ENCODE assay signal across 14 mouse cellular contexts in the genomic region with DNA sequence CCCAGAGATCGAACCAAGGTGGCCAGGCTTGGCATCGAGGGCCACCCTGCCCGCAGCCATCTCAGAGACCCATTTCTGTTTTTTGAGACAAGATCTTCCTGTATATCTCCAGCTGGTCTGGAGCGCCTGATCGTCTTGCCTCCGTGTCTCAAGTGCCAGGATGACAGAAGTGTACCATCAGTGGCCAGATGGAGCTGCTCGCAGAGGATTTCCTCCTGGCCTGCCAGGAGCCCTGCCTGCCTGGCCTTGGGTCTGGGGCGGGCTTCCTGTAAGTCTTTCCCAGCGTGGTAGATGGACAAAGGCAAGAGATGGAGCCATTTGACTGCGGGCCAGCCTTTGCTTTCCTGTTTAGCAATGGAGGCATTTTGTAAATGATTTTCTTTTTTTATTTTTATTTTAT. TPM values are rescaled to one million over a fixed set of nuclear protein-coding genes. Genes with fewer than 3 reads are reported as not detected.
DNase-seq lines count a peak whose midpoint lies in the region; ATAC-seq and TF ChIP-seq lines count a peak whose summit lies in the region.
"Had no signal": no experiment of that assay in that cellular context is flagged by ENCODE, and none has a peak within 500 bp of the region (broad histone marks: within the 10 kb centered on the region; RNA-seq: fewer than 3 reads in every experiment).

No protein-coding gene starts in this region.

- H3K36me3 ChIP-seq in kidney, adult 2 months (ENCODE audit: control insufficient read depth, insufficient read depth, low read length), result no peaks in the 10 kb centered on the region
- H3K36me3 ChIP-seq in lung, postnatal 0 days (ENCODE audit: insufficient read depth, low read length), result no peaks in the 10 kb centered on the region
- H3K36me3 ChIP-seq: liver, embryonic 12.5 days had no signal

- no peaks in the 10 kb centered on the region for H3K27me3 ChIP-seq in kidney, adult 2 months (replicated peaks; ENCODE audit: control insufficient read depth, insufficient read depth, low read length)
- H3K27me3 ChIP-seq in cerebellum, adult 2 months (ENCODE audit: control insufficient read depth, insufficient read depth, low read length), result no peaks in the 10 kb centered on the region
- H3K27me3 ChIP-seq in lung, postnatal 0 days (replicated peaks; ENCODE audit: insufficient read depth, low read length), result no peaks in the 10 kb centered on the region
- H3K27me3 ChIP-seq: CH12.LX; liver, embryonic 12.5 days had no signal

- WGBS in kidney, adult 2 months, result 81% methylated on average over 10 of the region's 10 CpGs
- WGBS in cerebellum, adult 2 months, result 4% methylated on average over 10 of the region's 10 CpGs
- 60% methylated on average over 10 of the region's 10 CpGs for WGBS in lung, postnatal 0 days

- no peak for TF ChIP-seq EP300 in lung, postnatal 0 days (IDR thresholded peaks at IDR 0.05)

- no peaks in the 10 kb centered on the region for H3K4me1 ChIP-seq in kidney, adult 2 months (ENCODE audit: control insufficient read depth, insufficient read depth, low read length)
- peaks cover 36% of the 10 kb centered on the region for H3K4me1 ChIP-seq in cerebellum, adult 2 months (ENCODE audit: control insufficient read depth, insufficient read depth, low read length)
- no peaks in the 10 kb centered on the region; the same call in 1 of the 2 replicates for H3K4me1 ChIP-seq in lung, postnatal 0 days (ENCODE audit: insufficient read depth, low read depth, low read length)

- no peak overlapping the region for H3K9ac ChIP-seq in lung, postnatal 0 days (replicated peaks; ENCODE audit: low read depth)
- H3K9ac ChIP-seq: liver, embryonic 12.5 days had no signal

- no peak for TF ChIP-seq CTCF in kidney, adult 2 months (conservative IDR thresholded peaks at IDR 0.05; ENCODE audit: insufficient read depth, insufficient read length, low read depth, low read length)
- TF ChIP-seq CTCF in cerebellum, adult 2 months (IDR thresholded peaks at IDR 0.05; ENCODE audit: borderline replicate concordance, insufficient read depth, low read depth, low read length), result no peak
- TF ChIP-seq CTCF in lung, postnatal 0 days (IDR thresholded peaks at IDR 0.05), result no peak

- no peak overlapping the region for H3K27ac ChIP-seq in kidney, adult 2 months (ENCODE audit: insufficient read depth, low read depth, low read length)
- peak overlapping the region; percentile 65 for H3K27ac ChIP-seq in cerebellum, adult 2 months (ENCODE audit: insufficient read depth, low read length)
- H3K27ac ChIP-seq in lung, postnatal 0 days (ENCODE audit: low read length), result no peak overlapping the region
- H3K27ac ChIP-seq: layer of hippocampus, adult 2 months; liver, embryonic 12.5 days had no signal

- H3K4me2 ChIP-seq in lung, postnatal 0 days (replicated peaks; ENCODE audit: low read depth, low read length), result no peak overlapping the region
- H3K4me2 ChIP-seq: liver, embryonic 12.5 days had no signal

- DNase-seq in kidney, adult 2 months, result peak; percentile 33
- no peak for DNase-seq in kidney, adult 9 months
- DNase-seq in brain, adult 2 months (ENCODE audit: low read depth, low spot score), result peak; percentile 98
- peak; percentile 93 to 97 for DNase-seq in cerebellum, adult 2 months
- DNase-seq in lung, postnatal 0 days (ENCODE audit: low spot score), result peak; percentile 40
- DNase-seq in right cerebral cortex, postnatal 36 days (ENCODE audit: low spot score in 2 of 2), result no peak
- no peak for DNase-seq in heart, postnatal 10 days
- DNase-seq: adrenal gland, postnatal 10 days; right cerebral cortex, postnatal 14 days; thymus, postnatal 36 days had no signal

- no peak for TF ChIP-seq POLR2A in kidney, adult 2 months (IDR thresholded peaks at IDR 0.05; ENCODE audit: low read depth, low read length)
- no peak for TF ChIP-seq POLR2A in cerebellum, adult 2 months (IDR thresholded peaks at IDR 0.05; ENCODE audit: borderline replicate concordance, insufficient read depth, low read length)

- no peak for ATAC-seq in lung, postnatal 0 days
- ATAC-seq: liver, embryonic 12.5 days had no signal

- no peaks in the 10 kb centered on the region for H3K9me3 ChIP-seq in lung, postnatal 0 days (ENCODE audit: low read length)
- H3K9me3 ChIP-seq: liver, embryonic 12.5 days had no signal

- intact Hi-C loops in heart, postnatal 10 days (cut with DNase I), result no loop called here

- no peak overlapping the region for H3K4me3 ChIP-seq in kidney, adult 2 months (ENCODE audit: insufficient read depth, low read depth, low read length)
- no peak overlapping the region for H3K4me3 ChIP-seq in cerebellum, adult 2 months (replicated peaks; ENCODE audit: insufficient read depth, low read depth, low read length)
- H3K4me3 ChIP-seq in lung, postnatal 0 days (ENCODE audit: low read depth, low read length), result no peak overlapping the region
- H3K4me3 ChIP-seq: layer of hippocampus, adult 2 months; liver, embryonic 12.5 days; myocyte had no signal

RNA-seq across cellular contexts. Expression of a gene that starts 22.5 kb away (rescaled TPM):
- 39.5 and 47.7 TPM in 2 replicates for polyA plus RNA-seq in kidney, adult 2 months (2012; rRNA removed)
- 78.9 and 84.8 TPM in 2 replicates for polyA plus RNA-seq in cerebellum, adult 2 months (2012; rRNA removed)
- polyA plus RNA-seq in lung, postnatal 0 days (2015; fragmentation: Nextera tagmentation; extraction: Ambion mirVana), result 18.6 TPM in 2 replicates
- 10 to 100 TPM; 15.0 to 15.7 TPM for total RNA-seq in heart, postnatal 10 days (2021)

Comparison
In these comparisons a context has a peak if more than half of its experiments do, and no peak if none do; other contexts are left out.
1. DNase-seq: peak in kidney, adult 2 months (single experiment), brain, adult 2 months (single experiment), cerebellum, adult 2 months (2 of 2) and lung, postnatal 0 days (single experiment); none in kidney, adult 9 months (single experiment), right cerebral cortex, postnatal 36 days (0 of 2) and heart, postnatal 10 days (0 of 2).